Mouse (Mus musculus) megakaryocyte, embryonic 14.5 days (primary cell): ENCODE results near the gene Them7.

Experiments
- FLI1 ChIP-seq: IDR thresholded peaks from 2 replicates; pipeline ENCODE4 v1.6.1; 2012; ENCODE audit warnings: low read length, inconsistent platforms, mixed read lengths
- GATA1 ChIP-seq: IDR thresholded peaks from 3 replicates; pipeline ENCODE4 v1.6.1; 2012; ENCODE audit warnings: mixed read lengths, low read length, inconsistent platforms, borderline replicate concordance

- TF ChIP-seq GATA1 (no peak), FLI1 (no peak)
Measured at GRCm38 (mm10) chr2:105333107-105333506, 109.0 kb downstream of the Them7 start.
